Mouse (Mus musculus) forebrain, embryonic 12.5 days (tissue): ENCODE results near the gene Ryr3. TPM values are rescaled to one million over a fixed set of nuclear protein-coding genes. Genes with fewer than 3 reads are reported as not detected.
A peak's percentile ranks its signal among the peaks of the same experiment; 100 is the strongest.
"Not testable (repeated sequence)": the region's sequence is repeated elsewhere in the genome, so short reads cannot be mapped to it uniquely, and the experiment has no call there.

Source experiments
- ATAC-seq: fragments of 200-750 bp; cut with Nextera tagmentation; 2 replicates; pipeline ENCODE4 v1.8.0; 2017; ENCODE audit warnings: moderate TSS enrichment; ENCODE audit not compliant: low FRiP score
- H3K27ac ChIP-seq: fragments of 300-500 bp; sonication (generic); 2 replicates; pipeline ENCODE4 v1.5.1; 2016; ENCODE audit warnings: mild to moderate bottlenecking
- H3K27me3 ChIP-seq: fragments of 300-500 bp; sonication (generic); 2 replicates; pipeline ENCODE4 v1.6.1; 2016; ENCODE audit warnings: mild to moderate bottlenecking
- H3K36me3 ChIP-seq: fragments of 300-500 bp; sonication (generic); replicated peaks from 2 replicates; pipeline ENCODE4 v1.6.1; 2016; ENCODE audit warnings: mild to moderate bottlenecking
- H3K4me1 ChIP-seq: fragments of 300-500 bp; sonication (generic); 2 replicates; pipeline ENCODE4 v1.6.1; 2016
- H3K4me2 ChIP-seq: fragments of 300-500 bp; sonication (generic); 2 replicates; pipeline ENCODE4 v1.6.1; 2016; ENCODE audit warnings: mild to moderate bottlenecking, moderate library complexity
- H3K4me3 ChIP-seq: fragments of 300-500 bp; sonication (generic); replicated peaks from 2 replicates; pipeline ENCODE4 v1.5.1; 2016; ENCODE audit warnings: mild to moderate bottlenecking
- H3K9ac ChIP-seq: fragments of 300-500 bp; sonication (generic); 2 replicates; pipeline ENCODE4 v1.6.1; 2016; ENCODE audit warnings: mild to moderate bottlenecking
- H3K9me3 ChIP-seq: fragments of 300-500 bp; sonication (generic); 2 replicates; pipeline ENCODE4 v1.6.1; 2016
- WGBS: fragments of 180-500 bp; shearing (Covaris S2); methylation state at CpG from one replicate; pipeline ENCODE4 v1.1.7; 2016; 5-methylcytosine and 5-hydroxymethylcytosine counted together
- polyA plus RNA-seq: library from polyadenylated mRNA; unstranded; fragments of >200 nt; fragmentation: Nextera tagmentation; extraction: Ambion mirVana; gene quantifications from 2 replicates; pipeline ENCODE4 v1.2.1, GENCODE M21; 2016

Gene Ryr3
- polyA plus RNA-seq, 1 experiment from 2014 or later = 1.6 TPM

- no peak overlapping the region for H3K9ac ChIP-seq
- no peak overlapping the region for H3K4me2 ChIP-seq
- 92% methylated on average over 1 of the region's 1 CpGs for WGBS
- H3K27me3 ChIP-seq = no peaks in the 10 kb centered on the region
- H3K4me3 ChIP-seq = no peak overlapping the region
- no peak for ATAC-seq
- H3K27ac ChIP-seq = no peak overlapping the region
- no peaks in the 10 kb centered on the region for H3K36me3 ChIP-seq
- H3K4me1 ChIP-seq = no peaks in the 10 kb centered on the region
- H3K9me3 ChIP-seq = no peaks in the 10 kb centered on the region
Measured at GRCm38 (mm10) chr2:113092756-113093155, 124.1 kb downstream of the Ryr3 start.

- not testable (repeated sequence) for H3K27me3 ChIP-seq, H3K4me1 ChIP-seq, H3K9me3 ChIP-seq, H3K27ac ChIP-seq, H3K36me3 ChIP-seq, H3K9ac ChIP-seq, H3K4me2 ChIP-seq, H3K4me3 ChIP-seq, ATAC-seq
- 75% methylated on average over 1 of the region's 1 CpGs for WGBS
Measured at GRCm38 (mm10) chr2:113091316-113091715, 125.6 kb downstream of the Ryr3 start.

- 80% methylated on average over 4 of the region's 4 CpGs for WGBS
- Histone ChIP-seq H3K36me3 (no peaks in the 10 kb centered on the region), H3K27ac (no peak overlapping the region), H3K27me3 (no peaks in the 10 kb centered on the region), H3K9ac (no peak overlapping the region), H3K4me1 (no peaks in the 10 kb centered on the region), H3K4me3 (no peak overlapping the region), H3K4me2 (no peak overlapping the region), H3K9me3 (no peaks in the 10 kb centered on the region)
- ATAC-seq = no peak
Measured at GRCm38 (mm10) chr2:113076396-113076795, 140.5 kb downstream of the Ryr3 start.

- Histone ChIP-seq H3K4me3 (no peak overlapping the region), H3K4me2 (no peak overlapping the region), H3K27me3 (no peaks in the 10 kb centered on the region), H3K36me3 (no peaks in the 10 kb centered on the region), H3K9ac (no peak overlapping the region), H3K9me3 (no peaks in the 10 kb centered on the region), H3K4me1 (no peaks in the 10 kb centered on the region), H3K27ac (no peak overlapping the region)
- no peak for ATAC-seq
- 88% methylated on average over 5 of the region's 5 CpGs for WGBS
Measured at GRCm38 (mm10) chr2:113059367-113059766, 157.5 kb downstream of the Ryr3 start.

GRCm38 (mm10) chr2:113058914-113059313 is 158.0 kb downstream of the Ryr3 start:
- Histone ChIP-seq H3K4me2 (no peak overlapping the region), H3K36me3 (no peaks in the 10 kb centered on the region), H3K27me3 (no peaks in the 10 kb centered on the region), H3K9me3 (no peaks in the 10 kb centered on the region), H3K9ac (no peak overlapping the region), H3K4me3 (no peak overlapping the region), H3K27ac (no peak overlapping the region), H3K4me1 (no peaks in the 10 kb centered on the region)
- 79% methylated on average over 5 of the region's 5 CpGs for WGBS
- ATAC-seq = no peak

GRCm38 (mm10) chr2:113058116-113058515 is 158.8 kb downstream of the Ryr3 start:
- H3K4me3 ChIP-seq = no peak overlapping the region
- no peak overlapping the region for H3K9ac ChIP-seq
- no peaks in the 10 kb centered on the region for H3K27me3 ChIP-seq
- H3K36me3 ChIP-seq = no peaks in the 10 kb centered on the region
- 67% methylated on average over 3 of the region's 3 CpGs for WGBS
- no peaks in the 10 kb centered on the region for H3K9me3 ChIP-seq
- ATAC-seq = no peak
- H3K4me1 ChIP-seq = no peaks in the 10 kb centered on the region
- no peak overlapping the region for H3K4me2 ChIP-seq
- H3K27ac ChIP-seq = no peak overlapping the region

GRCm38 (mm10) chr2:113055591-113055990 is 161.3 kb downstream of the Ryr3 start:
- no peak overlapping the region for H3K4me2 ChIP-seq

GRCm38 (mm10) chr2:113049831-113050230 is 167.1 kb downstream of the Ryr3 start:
- Histone ChIP-seq H3K4me2 (no peak overlapping the region), H3K9me3 (no peaks in the 10 kb centered on the region), H3K4me3 (no peak overlapping the region), H3K36me3 (no peaks in the 10 kb centered on the region), H3K4me1 (no peaks in the 10 kb centered on the region), H3K27me3 (no peaks in the 10 kb centered on the region), H3K9ac (no peak overlapping the region), H3K27ac (no peak overlapping the region)
- WGBS = 88% methylated on average over 1 of the region's 1 CpGs
- no peak for ATAC-seq

More at GRCm38 (mm10) chr2:113055591-113055990, 161.3 kb downstream of the Ryr3 start:
- Histone ChIP-seq H3K4me3 (no peak overlapping the region), H3K27ac (no peak overlapping the region), H3K9me3 (no peaks in the 10 kb centered on the region), H3K27me3 (no peaks in the 10 kb centered on the region), H3K36me3 (no peaks in the 10 kb centered on the region), H3K4me1 (no peaks in the 10 kb centered on the region), H3K9ac (no peak overlapping the region)
- WGBS = 85% methylated on average over 2 of the region's 2 CpGs
- ATAC-seq = no peak

GRCm38 (mm10) chr2:113036550-113036949 is 180.3 kb downstream of the Ryr3 start:
- H3K4me3 ChIP-seq = no peak overlapping the region
- 93% methylated on average over 2 of the region's 2 CpGs for WGBS
- ATAC-seq = no peak

GRCm38 (mm10) chr2:113030689-113031088 is 186.2 kb downstream of the Ryr3 start:
- no peaks in the 10 kb centered on the region for H3K4me1 ChIP-seq
- H3K9ac ChIP-seq = no peak overlapping the region
- no peaks in the 10 kb centered on the region for H3K9me3 ChIP-seq
- no peak overlapping the region for H3K27ac ChIP-seq
- ATAC-seq = 0 out of 2 replicates have a peak, but pooled peaks have one; percentile 23
- H3K36me3 ChIP-seq = no peaks in the 10 kb centered on the region
- H3K27me3 ChIP-seq = no peaks in the 10 kb centered on the region
- WGBS = 85% methylated on average over 5 of the region's 5 CpGs
- H3K4me3 ChIP-seq = no peak overlapping the region
- H3K4me2 ChIP-seq = no peak overlapping the region

More at GRCm38 (mm10) chr2:113036550-113036949, 180.3 kb downstream of the Ryr3 start:
- Histone ChIP-seq H3K27ac (no peak overlapping the region), H3K4me2 (no peak overlapping the region), H3K36me3 (no peaks in the 10 kb centered on the region), H3K9ac (no peak overlapping the region), H3K27me3 (no peaks in the 10 kb centered on the region), H3K9me3 (no peaks in the 10 kb centered on the region), H3K4me1 (no peaks in the 10 kb centered on the region)

- no peaks in the 10 kb centered on the region for H3K4me1 ChIP-seq
- WGBS = 59% methylated on average over 7 of the region's 7 CpGs
- no peak overlapping the region for H3K4me2 ChIP-seq
Measured at GRCm38 (mm10) chr2:113019896-113020295, 197.0 kb downstream of the Ryr3 start.

GRCm38 (mm10) chr2:113018278-113018677 is 198.6 kb downstream of the Ryr3 start:
- ATAC-seq = no peak
- Histone ChIP-seq H3K27ac (no peak overlapping the region), H3K9me3 (no peaks in the 10 kb centered on the region), H3K9ac (no peak overlapping the region), H3K36me3 (no peaks in the 10 kb centered on the region), H3K4me3 (no peak overlapping the region), H3K4me1 (no peaks in the 10 kb centered on the region), H3K27me3 (no peaks in the 10 kb centered on the region), H3K4me2 (no peak overlapping the region)
- 59% methylated on average over 1 of the region's 1 CpGs for WGBS

More at GRCm38 (mm10) chr2:113019896-113020295, 197.0 kb downstream of the Ryr3 start:
- Histone ChIP-seq H3K9me3 (no peaks in the 10 kb centered on the region), H3K4me3 (no peak overlapping the region), H3K27ac (no peak overlapping the region), H3K36me3 (no peaks in the 10 kb centered on the region), H3K9ac (no peak overlapping the region), H3K27me3 (no peaks in the 10 kb centered on the region)
- ATAC-seq = no peak

GRCm38 (mm10) chr2:113016236-113016635 is 200.7 kb downstream of the Ryr3 start:
- 73% methylated on average over 2 of the region's 2 CpGs for WGBS
- no peak overlapping the region for H3K27ac ChIP-seq
- no peak overlapping the region for H3K4me2 ChIP-seq
- no peaks in the 10 kb centered on the region for H3K27me3 ChIP-seq
- H3K4me3 ChIP-seq = no peak overlapping the region
- no peak for ATAC-seq
- no peaks in the 10 kb centered on the region for H3K4me1 ChIP-seq
- no peak overlapping the region for H3K9ac ChIP-seq
- H3K36me3 ChIP-seq = no peaks in the 10 kb centered on the region
- no peaks in the 10 kb centered on the region for H3K9me3 ChIP-seq
